Mouse (Mus musculus): Measurements from ENCODE around the gene Togaram1.

- TF ChIP-seq MAZ (IDR thresholded peaks at IDR 0.05; ENCODE audit: low read depth, low read length) (no peak), NELFE (IDR thresholded peaks at IDR 0.05; ENCODE audit: low read depth, low read length) (no peak)
These were observed 71.4 kb downstream of the Togaram1 start for GRCm38 (mm10) chr12:65036892-65037545.

Data from MEL (cell line).